Mouse (Mus musculus) spleen, adult 2 months (tissue): ENCODE results near the gene Naif1.

Source experiments
- CTCF ChIP-seq: fragments of 200-500 bp; IDR thresholded peaks from 2 replicates; pipeline ENCODE4 v1.5.1; 2011; ENCODE audit warnings: mild to moderate bottlenecking, inconsistent platforms; ENCODE audit not compliant: insufficient read depth, insufficient read length, insufficient replicate concordance; ENCODE audit errors: extremely low read depth
- POLR2A ChIP-seq: fragments of 200-500 bp; IDR thresholded peaks from 2 replicates; pipeline ENCODE4 v1.6.1; 2011; ENCODE audit warnings: low read depth, low read length, inconsistent platforms

GRCm38 (mm10) chr2:32439177-32439576 is 11.1 kb upstream of the Naif1 start:
- no peak for TF ChIP-seq CTCF
- no peak for TF ChIP-seq POLR2A
